Mouse (Mus musculus) CH12.LX (cell line): ENCODE measurements around the gene B3gnt7. TPM values are rescaled to one million over a fixed set of nuclear protein-coding genes. Genes with fewer than 3 reads are reported as not detected.

Experiments
- DNase-seq: peaks from one replicate; pipeline ENCODE4 v3.0.0-alpha.2; 2013; ENCODE audit errors: extremely low read depth
- H3K27ac ChIP-seq: 2 replicates; pipeline ENCODE4 v1.5.1; 2012; ENCODE audit warnings: low read depth, mild to moderate bottlenecking, control low read depth, moderate library complexity; ENCODE audit not compliant: insufficient read depth
- H3K27me3 ChIP-seq: replicated peaks from 2 replicates; pipeline ENCODE3; 2012; ENCODE audit warnings: inconsistent platforms
- H3K36me3 ChIP-seq, 2 experiments: replicated peaks in 1 of 2; 2 replicates each; pipeline versions ENCODE3 to v1.6.1; 2012; ENCODE audit warnings: inconsistent platforms in 1 of 2, low read length in 1 of 2, mild to moderate bottlenecking in 1 of 2, mixed read lengths in 1 of 2, moderate library complexity in 1 of 2; ENCODE audit not compliant: control insufficient read depth in 1 of 2, insufficient read depth in 1 of 2
- H3K4me1 ChIP-seq, 2 experiments: 2 replicates each; pipeline ENCODE4 v1.6.1; 2012; ENCODE audit warnings: inconsistent platforms in 1 of 2, moderate library complexity in 1 of 2; ENCODE audit not compliant: insufficient read depth in 2 of 2, control insufficient read depth in 1 of 2
- H3K4me2 ChIP-seq: 2 replicates; pipeline ENCODE4 v1.6.1; 2012; ENCODE audit warnings: low read depth, mild to moderate bottlenecking, control low read depth; ENCODE audit not compliant: poor library complexity, insufficient read depth, severe bottlenecking
- H3K4me3 ChIP-seq, 3 experiments: fragments of 150-350 bp in 1 of 3; sonication (generic) in 1 of 3; replicated peaks in 1 of 3; 2 replicates each; pipeline versions ENCODE3 to v1.5.1; 2011 to 2012; ENCODE audit warnings: low read depth in 2 of 3, low read length in 2 of 3, mild to moderate bottlenecking in 2 of 3, moderate library complexity in 2 of 3, control low read depth in 1 of 3, improper control_type of control experiment in 1 of 3, inconsistent platforms in 1 of 3, mixed read lengths in 1 of 3; ENCODE audit not compliant: poor library complexity in 1 of 3
- H3K79me2 ChIP-seq: replicated peaks from 2 replicates; pipeline ENCODE4 v1.6.1; 2012; ENCODE audit warnings: mild to moderate bottlenecking, moderate library complexity; ENCODE audit not compliant: control insufficient read depth, poor library complexity, insufficient read depth, severe bottlenecking; ENCODE audit errors: extremely low read depth
- H3K9ac ChIP-seq: 2 replicates; pipeline ENCODE4 v1.6.1; 2012; ENCODE audit warnings: low read depth, mild to moderate bottlenecking, control low read depth, moderate library complexity; ENCODE audit not compliant: insufficient read depth
- H3K9me3 ChIP-seq: replicated peaks from 2 replicates; pipeline ENCODE3; 2012; ENCODE audit warnings: low read length, inconsistent platforms, mixed read lengths
- CHD1 ChIP-seq: IDR thresholded peaks from 2 replicates; pipeline ENCODE4 v1.6.1; 2012; ENCODE audit warnings: low read depth, low read length, improper control_type of control experiment, inconsistent platforms
- CHD2 ChIP-seq: IDR thresholded peaks from 2 replicates; pipeline ENCODE4 v1.6.1; 2011; ENCODE audit warnings: low read length, improper control_type of control experiment
- CTCF ChIP-seq, 2 experiments: IDR thresholded peaks in 1 of 2; conservative IDR thresholded peaks in 1 of 2; 2 replicates each; pipeline ENCODE4 v1.5.1; 2011 to 2012; ENCODE audit warnings: low read depth in 2 of 2, low read length in 2 of 2, improper control_type of control experiment in 1 of 2, inconsistent platforms in 1 of 2, mild to moderate bottlenecking in 1 of 2, moderate library complexity in 1 of 2
- E2F4 ChIP-seq: IDR thresholded peaks from 2 replicates; pipeline ENCODE4 v1.6.1; 2011; ENCODE audit warnings: low read depth, low read length, improper control_type of control experiment; ENCODE audit not compliant: insufficient replicate concordance
- ELF1 ChIP-seq: IDR thresholded peaks from 2 replicates; pipeline ENCODE4 v1.6.1; 2014; ENCODE audit warnings: low read depth, mild to moderate bottlenecking, inconsistent platforms, low read length, improper control_type of control experiment
- MAFK ChIP-seq: IDR thresholded peaks from 2 replicates; pipeline ENCODE4 v1.6.1; 2011; ENCODE audit warnings: low read length, improper control_type of control experiment; ENCODE audit not compliant: insufficient replicate concordance
- NRF1 ChIP-seq: IDR thresholded peaks from 2 replicates; pipeline ENCODE4 v1.6.1; 2014; ENCODE audit warnings: low read depth, mild to moderate bottlenecking, inconsistent platforms, low read length, improper control_type of control experiment, moderate library complexity
- PAX5 ChIP-seq: IDR thresholded peaks from 2 replicates; pipeline ENCODE4 v1.6.1; 2012; ENCODE audit warnings: low read length, inconsistent platforms, mixed read lengths
- POLR2AphosphoS2 ChIP-seq: IDR thresholded peaks from 2 replicates; pipeline ENCODE4 v1.6.1; 2011; ENCODE audit warnings: low read depth, low read length, improper control_type of control experiment
- RCOR1 ChIP-seq: conservative IDR thresholded peaks from 2 replicates; pipeline ENCODE4 v1.6.1; 2012; ENCODE audit warnings: low read depth, mild to moderate bottlenecking, inconsistent platforms, low read length, improper control_type of control experiment
- TBP ChIP-seq: conservative IDR thresholded peaks from 2 replicates; pipeline ENCODE4 v1.6.1; 2011; ENCODE audit warnings: low read depth, low read length, improper control_type of control experiment
- UBTF ChIP-seq: IDR thresholded peaks from 2 replicates; pipeline ENCODE4 v1.6.1; 2012; ENCODE audit warnings: low read depth, mild to moderate bottlenecking, inconsistent platforms, low read length, improper control_type of control experiment, moderate library complexity
- USF1 ChIP-seq: IDR thresholded peaks from 2 replicates; pipeline ENCODE4 v1.6.1; 2014; ENCODE audit warnings: low read depth, mild to moderate bottlenecking, inconsistent platforms, low read length, improper control_type of control experiment
- ZMIZ1 ChIP-seq: IDR thresholded peaks from 2 replicates; pipeline ENCODE4 v1.6.1; 2012; ENCODE audit warnings: low read depth, mild to moderate bottlenecking, inconsistent platforms, low read length, improper control_type of control experiment
- dilution Hi-C: fragments of 300-500 bp; cut with MboI; formaldehyde crosslinking; loops from 2 replicates; pipeline ENCODE4 v1.14.3; 2020; ENCODE audit warnings: low sequenced_read_pairs; ENCODE audit not compliant: extremely low pct_unique_long_range_greater_than_20kb, extremely low pct_ligation_motif_present
- in situ Hi-C: fragments of 300-500 bp; cut with MboI; formaldehyde crosslinking; loops from 3 replicates; pipeline ENCODE4 v1.14.3; 2019; ENCODE audit warnings: low sequenced_read_pairs, low pct_ligation_motif_present, low pct_unique_long_range_greater_than_20kb, mixed read lengths
- polyA plus RNA-seq: library from polyadenylated mRNA; unstranded; fragments of >175 nt; gene quantifications from 2 replicates; pipeline ENCODE4 v1.2.1, GENCODE M21; 2012; ENCODE audit warnings: low read depth; ENCODE audit not compliant: insufficient read length
- total RNA-seq, 2 experiments: library from RNA; depleted of rRNA; stranded (reverse); fragments of 300-350 nt in 1 of 2; fragments of >200 nt in 1 of 2; gene quantifications; 2 replicates each; pipeline ENCODE4 v1.2.3; 2012 to 2014

B3gnt7 gene
- total and polyA plus RNA-seq, 3 experiments: 0.17 TPM; not detected in 2

DNA sequence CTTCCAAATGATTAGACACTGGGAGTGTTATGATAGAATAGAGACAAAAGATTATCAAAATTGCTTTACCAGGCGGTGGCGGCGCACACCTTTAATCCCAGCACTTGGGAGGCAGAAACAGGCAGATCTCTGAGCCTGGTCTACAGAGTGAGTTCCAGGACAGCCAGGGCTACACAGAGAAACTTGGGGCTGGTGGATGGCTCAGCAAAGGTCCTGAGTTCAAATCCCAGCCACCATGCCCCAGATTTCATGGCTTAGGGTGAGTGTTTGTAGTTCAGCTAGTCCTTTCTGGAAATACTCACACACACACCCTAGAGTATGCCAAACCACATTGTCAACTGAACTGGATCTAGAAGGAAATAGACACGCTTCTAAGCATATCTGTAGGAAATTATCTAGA, 42.4 kb downstream of the B3gnt7 start:
- dilution Hi-C loops: loop anchor here (25.0 kb wide), 1 partner anchor 158 kb away; no protein-coding TSS in a partner anchor
- H3K36me3 ChIP-seq: peaks cover 31 to 47% of the 10 kb centered on the region in 2 experiments
- no peak for DNase-seq
- in situ Hi-C loops: no loop called here
- no peaks in the 10 kb centered on the region for H3K4me1 ChIP-seq
- H3K27ac ChIP-seq: no peak overlapping the region
- H3K27me3 ChIP-seq: no peaks in the 10 kb centered on the region
- no peak overlapping the region for H3K4me2 ChIP-seq
- H3K9me3 ChIP-seq: no peaks in the 10 kb centered on the region
- H3K79me2 ChIP-seq: no peaks in the 10 kb centered on the region
- H3K4me3 ChIP-seq: no peak overlapping the region
- no peak for TF ChIP-seq TBP
- no peak for TF ChIP-seq CTCF (conservative IDR thresholded peaks at IDR 0.05 in 1 of 2, IDR thresholded peaks at IDR 0.05 in 1 of 2; ENCODE audit: low read depth in 2 of 2, low read length in 2 of 2)
- no peak for TF ChIP-seq USF1
- TF ChIP-seq ELF1: no peak
- no peak for TF ChIP-seq UBTF
- TF ChIP-seq MAFK: no peak
- no peak for TF ChIP-seq PAX5
- H3K9ac ChIP-seq: no peak overlapping the region

DNA sequence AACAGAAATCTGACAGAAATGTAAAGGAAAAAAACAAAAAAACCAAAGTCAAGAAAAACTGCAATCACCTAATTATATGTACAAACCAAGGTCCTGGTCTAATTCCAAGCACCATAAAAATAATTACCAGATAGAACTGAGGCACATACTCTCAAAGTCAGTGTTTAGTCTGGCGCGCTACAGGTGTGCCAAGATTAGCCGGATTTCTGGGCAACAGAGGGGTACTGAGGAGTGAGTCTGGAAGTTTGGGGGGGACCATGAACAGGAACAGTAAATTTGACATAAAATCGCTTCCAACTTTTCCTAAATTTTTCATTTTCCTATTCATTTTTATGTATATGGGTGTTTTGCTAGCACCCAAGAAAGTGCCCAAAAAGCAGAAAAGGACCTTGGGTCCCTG, 43.3 kb downstream of the B3gnt7 start:
- no peak for DNase-seq
- Histone ChIP-seq H3K4me3 (no peak overlapping the region), H3K79me2 (0 out of 2 replicates have a peak, but pooled peaks cover under 1% of the 10 kb centered on the region), H3K36me3 (peaks cover 39 to 56% of the 10 kb centered on the region in 2 experiments), H3K4me1 (no peaks in the 10 kb centered on the region), H3K27me3 (no peaks in the 10 kb centered on the region), H3K4me2 (no peak overlapping the region), H3K9me3 (no peaks in the 10 kb centered on the region), H3K9ac (no peak overlapping the region), H3K27ac (no peak overlapping the region)
- dilution Hi-C loops: loop anchor here (25.0 kb wide), 1 partner anchor 159 kb away; no protein-coding TSS in a partner anchor
- in situ Hi-C loops: no loop called here
- no peak for TF ChIP-seq CHD1
- TF ChIP-seq NRF1: no peak
- TF ChIP-seq ZMIZ1: peak; percentile 47; the same call in 1 of the 2 replicates
- no peak for TF ChIP-seq E2F4
- peak; percentile 17; the same call in 1 of the 2 replicates for TF ChIP-seq POLR2AphosphoS2
- TF ChIP-seq RCOR1: no peak
- peak; percentile 31; the same call in 1 of the 2 replicates for TF ChIP-seq CHD2
